Mouse (Mus musculus) adrenal gland, adult (tissue): ENCODE results near the gene Yipf2.
"Not testable (repeated sequence)": the region's sequence is repeated elsewhere in the genome, so short reads cannot be mapped to it uniquely, and the experiment has no call there.

Experiments used
- DNase-seq, 2 experiments: peaks; one replicate each; pipeline ENCODE4 v3.0.0; 2022 to 2023; ENCODE audit warnings: low spot score in 1 of 2; ENCODE audit not compliant: inconsistent age in 2 of 2

Gene Yipf2

GRCm38 (mm10) chr9:21564420-21564819 lies 28.2 kb downstream of the Yipf2 start:
- DNase-seq: no peak

- DNase-seq: no peak
Observed at GRCm38 (mm10) chr9:21559151-21559550, 33.5 kb downstream of the Yipf2 start.

GRCm38 (mm10) chr9:21558366-21558765 lies 34.3 kb downstream of the Yipf2 start:
- peak; percentile 63 to 83 for DNase-seq

GRCm38 (mm10) chr9:21557556-21557955 lies 35.1 kb downstream of the Yipf2 start:
- no peak for DNase-seq

GRCm38 (mm10) chr9:21556996-21557395 lies 35.6 kb downstream of the Yipf2 start:
- no peak for DNase-seq

- DNase-seq: no peak
Observed at GRCm38 (mm10) chr9:21555198-21555742, 37.4 kb downstream of the Yipf2 start.

GRCm38 (mm10) chr9:21553607-21554273 lies 38.9 kb downstream of the Yipf2 start:
- no peak for DNase-seq

- peak in 1 of 2 experiments; percentile 62 for DNase-seq
Observed at GRCm38 (mm10) chr9:21551049-21551448, 41.6 kb downstream of the Yipf2 start.

- DNase-seq: peak; percentile 81 to 83
Observed at GRCm38 (mm10) chr9:21547075-21547941, 45.3 kb downstream of the Yipf2 start.

GRCm38 (mm10) chr9:21546789-21547074 lies 45.9 kb downstream of the Yipf2 start, which contains the start of gene Carm1:
Gene Carm1 (plus strand): TSS chr9:21546894.
- peak in 1 of 2 experiments; percentile 90 for DNase-seq

- peak; percentile 100 for DNase-seq
Observed at GRCm38 (mm10) chr9:21545916-21546788, 46.5 kb downstream of the Yipf2 start.

- DNase-seq: peak in 1 of 2 experiments; percentile 32
Observed at GRCm38 (mm10) chr9:21545351-21545915, 47.2 kb downstream of the Yipf2 start.

GRCm38 (mm10) chr9:21542001-21542400 lies 50.6 kb downstream of the Yipf2 start:
- DNase-seq: not testable (repeated sequence)

GRCm38 (mm10) chr9:21539981-21540753 lies 52.5 kb downstream of the Yipf2 start:
- no peak for DNase-seq
